Mouse (Mus musculus) liver, adult 2 months (tissue): ENCODE measurements at regions not wholly inside any gene's neighbourhood (a gene's known extent, or its start where the extent isn't known, plus 50 kb on each side); places are given as distances from the start of the nearest gene placed in this dataset.
A peak's percentile ranks its signal among the peaks of the same experiment; 100 is the strongest.

Experiments
- DNase-seq: peaks from one replicate; pipeline ENCODE4 v3.0.0-alpha.2; 2011; ENCODE audit warnings: low read depth, low spot score; ENCODE audit errors: extremely low read depth
- H3K27ac ChIP-seq: fragments of 200-500 bp; replicated peaks from 2 replicates; pipeline ENCODE4 v1.5.1; 2012; ENCODE audit warnings: low read depth, mild to moderate bottlenecking, control low read depth, inconsistent platforms, low read length; ENCODE audit not compliant: insufficient read depth
- H3K27me3 ChIP-seq: fragments of 200-500 bp; 2 replicates; pipeline ENCODE4 v1.6.1; 2012; ENCODE audit warnings: mild to moderate bottlenecking, moderate library complexity, low read length, inconsistent platforms; ENCODE audit not compliant: control insufficient read depth, insufficient read depth
- H3K36me3 ChIP-seq: fragments of 200-500 bp; 2 replicates; pipeline ENCODE4 v1.6.1; 2012; ENCODE audit warnings: low read length, inconsistent platforms; ENCODE audit not compliant: control insufficient read depth, insufficient read depth
- H3K4me1 ChIP-seq: fragments of 200-500 bp; 2 replicates; pipeline ENCODE4 v1.6.1; 2011; ENCODE audit warnings: low read length; ENCODE audit not compliant: control insufficient read depth, insufficient read depth
- H3K4me3 ChIP-seq: fragments of 200-500 bp; 2 replicates; pipeline ENCODE4 v1.5.1; 2011; ENCODE audit warnings: low read depth, mild to moderate bottlenecking, control low read depth, low read length, moderate library complexity; ENCODE audit not compliant: insufficient read depth
- H3K79me2 ChIP-seq: fragments of 200-500 bp; 2 replicates; pipeline ENCODE4 v1.6.1; 2012; ENCODE audit warnings: inconsistent platforms, mild to moderate bottlenecking, low read length, moderate library complexity; ENCODE audit not compliant: control insufficient read depth, insufficient read depth
- H3K9ac ChIP-seq: fragments of 200-500 bp; 2 replicates; pipeline ENCODE4 v1.6.1; 2012; ENCODE audit warnings: low read depth, mild to moderate bottlenecking, control low read depth, inconsistent platforms, low read length
- CTCF ChIP-seq: fragments of 200-500 bp; IDR thresholded peaks from 2 replicates; pipeline ENCODE4 v1.5.1; 2011; ENCODE audit warnings: low read depth, low read length, control low read depth
- POLR2A ChIP-seq: fragments of 200-500 bp; IDR thresholded peaks from 2 replicates; pipeline ENCODE4 v1.6.1; 2011; ENCODE audit warnings: low read length, control low read depth; ENCODE audit not compliant: insufficient read depth; ENCODE audit errors: extremely low read depth
- WGBS: fragments of 180-500 bp; shearing (Covaris S2); methylation state at CpG from one replicate; pipeline ENCODE4 v1.1.7; 2018; 5-methylcytosine and 5-hydroxymethylcytosine counted together

DNA sequence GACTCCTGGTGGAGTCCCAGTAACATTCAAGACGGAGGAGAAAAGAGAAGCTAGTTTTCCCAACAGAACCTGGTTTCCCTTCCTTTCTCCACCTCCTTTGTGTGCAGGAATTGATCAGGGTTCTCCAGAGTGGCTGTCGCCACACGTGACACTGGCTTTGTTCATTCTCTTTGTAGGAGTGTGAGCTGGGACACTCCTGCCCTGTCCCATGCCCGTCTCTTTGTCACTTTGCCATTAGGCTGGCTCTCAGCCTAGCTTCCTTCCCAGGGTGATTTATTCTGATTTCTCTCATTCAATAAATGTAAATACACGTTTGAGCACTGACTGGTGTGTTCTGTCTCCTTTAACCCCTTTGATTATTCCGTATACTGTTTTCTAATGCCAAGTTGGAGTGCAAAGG, 55.3 kb upstream of the Fndc3b start:
- peaks cover 10% of the 10 kb centered on the region for H3K4me1 ChIP-seq
- H3K27ac ChIP-seq = peak overlapping the region; percentile 80
- no peaks in the 10 kb centered on the region for H3K79me2 ChIP-seq
- H3K4me3 ChIP-seq = no peak overlapping the region
- 7% methylated on average over 6 of the region's 6 CpGs for WGBS
- no peaks in the 10 kb centered on the region for H3K36me3 ChIP-seq
- no peak for DNase-seq
- H3K27me3 ChIP-seq = no peaks in the 10 kb centered on the region
- H3K9ac ChIP-seq = 0 out of 2 replicates have a peak overlapping the region, but pooled peaks have one; percentile 5
- TF ChIP-seq CTCF (no peak), POLR2A (no peak)

DNA sequence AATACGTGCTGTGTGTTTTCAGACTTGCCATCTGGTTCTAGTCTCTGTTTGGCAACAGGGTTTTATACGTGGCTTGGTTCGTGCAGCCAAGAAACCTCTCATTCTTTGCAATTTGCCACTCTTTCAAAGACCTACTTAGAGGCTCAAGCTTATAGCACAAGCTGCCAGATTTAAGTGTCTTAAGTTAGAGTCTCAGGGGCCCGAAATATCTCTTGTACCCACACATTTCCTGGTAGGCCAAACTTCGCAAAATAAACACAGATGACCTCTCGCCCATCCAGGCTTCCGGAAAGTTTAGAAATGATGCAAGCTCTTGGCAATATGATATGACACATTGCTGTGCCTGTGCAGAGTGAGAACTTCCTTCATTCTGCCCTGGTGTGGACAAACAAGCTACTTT, 54.8 kb upstream of the Fndc3b start:
- Histone ChIP-seq H3K79me2 (no peaks in the 10 kb centered on the region), H3K27me3 (no peaks in the 10 kb centered on the region), H3K9ac (no peak overlapping the region), H3K4me3 (no peak overlapping the region), H3K36me3 (no peaks in the 10 kb centered on the region), H3K4me1 (peaks cover 10% of the 10 kb centered on the region), H3K27ac (peak overlapping the region; percentile 80)
- TF ChIP-seq POLR2A = no peak
- no peak for TF ChIP-seq CTCF
- peak; percentile 94 for DNase-seq
- WGBS = 4% methylated on average over 7 of the region's 7 CpGs

- 89% methylated on average over 2 of the region's 2 CpGs for WGBS
- TF ChIP-seq POLR2A (no peak), CTCF (no peak)
Observed at GRCm38 (mm10) chr3:27764556-27764955, 53.4 kb upstream of the Fndc3b start.

DNA sequence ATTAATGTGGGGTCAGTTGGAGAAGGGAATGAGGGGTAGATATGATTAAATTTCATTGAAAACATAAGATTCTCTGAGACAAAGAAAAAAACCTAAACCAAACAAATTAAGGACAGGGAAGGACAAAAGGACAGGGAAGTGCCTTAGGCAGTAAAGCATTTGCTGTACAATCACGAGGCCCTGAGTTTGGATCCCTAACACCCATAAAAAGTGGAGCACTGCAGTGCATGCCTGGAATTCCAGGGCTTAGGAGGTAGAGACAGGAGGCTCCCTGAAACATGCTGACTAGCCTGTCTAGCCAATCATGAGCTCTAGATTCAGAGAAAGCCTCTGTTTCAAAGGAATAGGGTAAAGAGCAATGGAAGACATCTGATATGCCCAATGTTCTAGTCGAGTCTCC, 49.9 kb upstream of the Fndc3b start:
- WGBS = 94% methylated on average over 2 of the region's 2 CpGs

More at GRCm38 (mm10) chr3:27764556-27764955, 53.4 kb upstream of the Fndc3b start:
- peaks cover 10% of the 10 kb centered on the region for H3K4me1 ChIP-seq
- DNase-seq = no peak
- H3K4me3 ChIP-seq = no peak overlapping the region
- H3K36me3 ChIP-seq = no peaks in the 10 kb centered on the region
- no peak overlapping the region for H3K9ac ChIP-seq
- no peak overlapping the region for H3K27ac ChIP-seq
- H3K79me2 ChIP-seq = no peaks in the 10 kb centered on the region
- H3K27me3 ChIP-seq = no peaks in the 10 kb centered on the region

More for the DNA sequence above, 49.9 kb upstream of the Fndc3b start:
- Histone ChIP-seq H3K27ac (no peak overlapping the region), H3K27me3 (no peaks in the 10 kb centered on the region), H3K9ac (no peak overlapping the region), H3K4me1 (no peaks in the 10 kb centered on the region; the same call in 1 of the 2 replicates), H3K79me2 (no peaks in the 10 kb centered on the region), H3K36me3 (no peaks in the 10 kb centered on the region), H3K4me3 (no peak overlapping the region)
- DNase-seq = no peak
- no peak for TF ChIP-seq POLR2A
- no peak for TF ChIP-seq CTCF
